Mouse (Mus musculus) lung, embryonic 16.5 days (tissue): Measurements from ENCODE around the gene Grn. TPM values are rescaled to one million over a fixed set of nuclear protein-coding genes. Genes with fewer than 3 reads are reported as not detected.

Experiments
- ATAC-seq: fragments of 200-750 bp; cut with Nextera tagmentation; 2 replicates; pipeline ENCODE4 v1.8.0; 2017; ENCODE audit warnings: low read depth, mild to moderate bottlenecking, moderate library complexity
- H3K27ac ChIP-seq: fragments of 300-500 bp; sonication (generic); 2 replicates; pipeline ENCODE4 v1.5.1; 2014; ENCODE audit warnings: mild to moderate bottlenecking, control low read depth, low read length
- H3K27me3 ChIP-seq: fragments of 300-500 bp; sonication (generic); 2 replicates; pipeline ENCODE4 v1.6.1; 2014; ENCODE audit warnings: low read depth, low read length, mixed read lengths; ENCODE audit not compliant: control insufficient read depth, insufficient read depth
- H3K36me3 ChIP-seq: fragments of 300-500 bp; sonication (generic); 2 replicates; pipeline ENCODE4 v1.6.1; 2014; ENCODE audit warnings: low read length; ENCODE audit not compliant: control insufficient read depth, insufficient read depth
- H3K4me1 ChIP-seq: fragments of 300-500 bp; sonication (generic); replicated peaks from 2 replicates; pipeline ENCODE4 v1.6.1; 2014; ENCODE audit warnings: low read length, mixed read lengths; ENCODE audit not compliant: control insufficient read depth, insufficient read depth
- H3K4me2 ChIP-seq: fragments of 300-500 bp; sonication (generic); 2 replicates; pipeline ENCODE4 v1.6.1; 2014; ENCODE audit warnings: low read depth, low read length, control low read depth
- H3K4me3 ChIP-seq: fragments of 300-500 bp; sonication (generic); 2 replicates; pipeline ENCODE4 v1.5.1; 2014; ENCODE audit warnings: mild to moderate bottlenecking, low read length, control low read depth
- H3K9ac ChIP-seq: fragments of 300-500 bp; sonication (generic); 2 replicates; pipeline ENCODE4 v1.6.1; 2014; ENCODE audit warnings: low read length, control low read depth
- H3K9me3 ChIP-seq: fragments of 300-500 bp; sonication (generic); 2 replicates; pipeline ENCODE4 v1.6.1; 2016; ENCODE audit warnings: low read length; ENCODE audit not compliant: control insufficient read depth
- WGBS: fragments of 180-500 bp; shearing (Covaris S2); extraction: QIAGEN DNeasy Blood & Tissue Kit; methylation state at CpG from one replicate; pipeline ENCODE4 v1.1.7; 2014; 5-methylcytosine and 5-hydroxymethylcytosine counted together
- polyA plus RNA-seq: library from polyadenylated mRNA; unstranded; fragments of >200 nt; fragmentation: Nextera tagmentation; extraction: Ambion mirVana; gene quantifications from 2 replicates; pipeline ENCODE4 v1.2.1, GENCODE M21; 2015

Grn gene
- polyA plus RNA-seq, 1 experiment from 2014 or later = 195 TPM

- peaks cover 17% of the 10 kb centered on the region for H3K4me1 ChIP-seq
- H3K36me3 ChIP-seq = peaks cover 11% of the 10 kb centered on the region
- peak overlapping the region; percentile 86 for H3K4me2 ChIP-seq
- peak overlapping the region; percentile 66 for H3K9ac ChIP-seq
- no peaks in the 10 kb centered on the region for H3K27me3 ChIP-seq
- H3K9me3 ChIP-seq = no peaks in the 10 kb centered on the region
- ATAC-seq = peak; percentile 37
- peak overlapping the region; percentile 85 for H3K27ac ChIP-seq
- H3K4me3 ChIP-seq = peak overlapping the region; percentile 78
- WGBS = 2% methylated on average over 7 of the region's 7 CpGs
Measured at GRCm38 (mm10) chr11:102431018-102431645, 1.0 kb downstream of the Grn start.

- peaks cover 17% of the 10 kb centered on the region for H3K4me1 ChIP-seq
- no peak overlapping the region for H3K27ac ChIP-seq
- H3K4me3 ChIP-seq = no peak overlapping the region
Measured at GRCm38 (mm10) chr11:102431728-102432114, 1.6 kb downstream of the Grn start.

GRCm38 (mm10) chr11:102432115-102432843, 2.2 kb downstream of the Grn start:
- H3K9ac ChIP-seq = peak overlapping the region; percentile 24; the same call in 1 of the 2 replicates
- H3K4me2 ChIP-seq = 0 out of 2 replicates have a peak overlapping the region, but pooled peaks have one; percentile 21
- H3K27ac ChIP-seq = no peak overlapping the region
- H3K36me3 ChIP-seq = peaks cover 13% of the 10 kb centered on the region
- H3K4me3 ChIP-seq = no peak overlapping the region
- no peaks in the 10 kb centered on the region for H3K27me3 ChIP-seq
- H3K9me3 ChIP-seq = no peaks in the 10 kb centered on the region
- 55% methylated on average over 16 of the region's 16 CpGs for WGBS
- peaks cover 21% of the 10 kb centered on the region for H3K4me1 ChIP-seq
- no peak for ATAC-seq

More at GRCm38 (mm10) chr11:102431728-102432114, 1.6 kb downstream of the Grn start:
- no peaks in the 10 kb centered on the region for H3K27me3 ChIP-seq
- WGBS = 81% methylated on average over 3 of the region's 3 CpGs
- H3K9ac ChIP-seq = 0 out of 2 replicates have a peak overlapping the region, but pooled peaks have one; percentile 6
- no peaks in the 10 kb centered on the region for H3K9me3 ChIP-seq
- peaks cover 13% of the 10 kb centered on the region for H3K36me3 ChIP-seq
- no peak for ATAC-seq
- 0 out of 2 replicates have a peak overlapping the region, but pooled peaks have one; percentile 21 for H3K4me2 ChIP-seq

GRCm38 (mm10) chr11:102432896-102433295, 2.8 kb downstream of the Grn start:
- H3K9ac ChIP-seq = no peak overlapping the region

GRCm38 (mm10) chr11:102433866-102434265, 3.8 kb downstream of the Grn start:
- Histone ChIP-seq H3K36me3 (peaks cover 13% of the 10 kb centered on the region), H3K9me3 (no peaks in the 10 kb centered on the region), H3K9ac (no peak overlapping the region), H3K4me3 (no peak overlapping the region), H3K4me2 (no peak overlapping the region), H3K27me3 (no peaks in the 10 kb centered on the region), H3K27ac (no peak overlapping the region), H3K4me1 (peaks cover 33% of the 10 kb centered on the region)
- WGBS = 89% methylated on average over 7 of the region's 7 CpGs
- ATAC-seq = no peak

More at GRCm38 (mm10) chr11:102432896-102433295, 2.8 kb downstream of the Grn start:
- Histone ChIP-seq H3K4me1 (peaks cover 27% of the 10 kb centered on the region), H3K27ac (no peak overlapping the region), H3K27me3 (no peaks in the 10 kb centered on the region), H3K4me2 (no peak overlapping the region), H3K4me3 (no peak overlapping the region), H3K36me3 (peaks cover 13% of the 10 kb centered on the region), H3K9me3 (no peaks in the 10 kb centered on the region)
- 96% methylated on average over 6 of the region's 6 CpGs for WGBS
- no peak for ATAC-seq

- ATAC-seq = peak; percentile 26; the same call in 1 of the 2 replicates
- Histone ChIP-seq H3K27me3 (no peaks in the 10 kb centered on the region), H3K9ac (no peak overlapping the region), H3K27ac (no peak overlapping the region), H3K36me3 (peaks cover 16% of the 10 kb centered on the region), H3K4me2 (no peak overlapping the region), H3K4me1 (peaks cover 32% of the 10 kb centered on the region), H3K9me3 (no peaks in the 10 kb centered on the region), H3K4me3 (no peak overlapping the region)
- 8% methylated on average over 7 of the region's 7 CpGs for WGBS
Measured at GRCm38 (mm10) chr11:102434406-102434805, 4.3 kb downstream of the Grn start.

- 89% methylated on average over 11 of the region's 11 CpGs for WGBS
- no peaks in the 10 kb centered on the region for H3K9me3 ChIP-seq
- peaks cover 21% of the 10 kb centered on the region for H3K36me3 ChIP-seq
- peaks cover 28% of the 10 kb centered on the region for H3K4me1 ChIP-seq
- no peak for ATAC-seq
- no peak overlapping the region for H3K9ac ChIP-seq
- H3K27me3 ChIP-seq = no peaks in the 10 kb centered on the region
- no peak overlapping the region for H3K4me2 ChIP-seq
- no peak overlapping the region for H3K27ac ChIP-seq
- H3K4me3 ChIP-seq = no peak overlapping the region
Measured at GRCm38 (mm10) chr11:102434816-102435705, 4.9 kb downstream of the Grn start.

GRCm38 (mm10) chr11:102435754-102436470, 5.8 kb downstream of the Grn start:
- Histone ChIP-seq H3K9me3 (no peaks in the 10 kb centered on the region), H3K4me1 (peaks cover 28% of the 10 kb centered on the region), H3K4me3 (no peak overlapping the region), H3K36me3 (peaks cover 24% of the 10 kb centered on the region), H3K27ac (no peak overlapping the region), H3K4me2 (no peak overlapping the region), H3K27me3 (no peaks in the 10 kb centered on the region), H3K9ac (no peak overlapping the region)
- WGBS = 85% methylated on average over 18 of the region's 18 CpGs
- no peak for ATAC-seq
